Mouse (Mus musculus): ENCODE data around the gene Slc1a5.

Gene Slc1a5

DNA sequence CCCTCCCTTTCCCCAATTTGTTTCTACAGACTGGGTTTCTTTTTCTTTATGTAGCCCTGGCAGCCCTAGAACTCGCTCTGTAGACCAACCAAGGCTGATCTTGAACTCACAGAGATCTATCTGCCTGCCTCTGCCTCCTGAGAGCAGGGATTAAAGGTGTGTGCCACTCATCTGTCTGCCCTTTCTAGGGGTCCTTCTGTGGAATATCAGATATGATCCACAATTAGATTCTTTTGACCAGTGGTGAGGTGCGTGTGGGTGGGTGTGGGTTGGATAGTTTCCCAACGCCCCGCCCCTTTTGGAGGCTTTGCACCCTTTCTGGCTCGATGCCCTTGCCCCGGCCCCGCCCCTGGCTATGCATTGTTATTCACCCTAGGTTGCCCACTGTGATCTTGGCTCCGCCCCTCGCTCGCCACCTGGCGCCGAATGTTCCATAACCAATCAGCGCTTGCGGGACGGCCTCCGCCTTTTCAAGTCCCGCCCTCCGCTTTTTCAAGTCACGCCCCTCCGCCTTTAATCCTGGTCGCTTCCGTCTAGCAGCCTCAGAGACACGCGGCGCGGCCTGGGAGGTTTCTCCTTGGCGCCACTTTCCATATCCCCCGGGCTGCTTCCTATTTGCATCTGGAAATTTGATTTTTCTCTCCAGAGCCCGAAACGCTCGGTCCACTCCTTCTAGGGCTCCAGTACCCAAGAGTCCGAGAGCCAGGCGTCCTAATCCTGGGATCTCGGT, at the start of gene Slc1a5:
TSS of gene Slc1a5 (plus strand) at position 516 of the 730 bp plus-strand sequence.
- no peak for ATAC-seq (ENCODE audit: insufficient number of reproducible peaks, low FRiP score, low TSS enrichment)

DNA sequence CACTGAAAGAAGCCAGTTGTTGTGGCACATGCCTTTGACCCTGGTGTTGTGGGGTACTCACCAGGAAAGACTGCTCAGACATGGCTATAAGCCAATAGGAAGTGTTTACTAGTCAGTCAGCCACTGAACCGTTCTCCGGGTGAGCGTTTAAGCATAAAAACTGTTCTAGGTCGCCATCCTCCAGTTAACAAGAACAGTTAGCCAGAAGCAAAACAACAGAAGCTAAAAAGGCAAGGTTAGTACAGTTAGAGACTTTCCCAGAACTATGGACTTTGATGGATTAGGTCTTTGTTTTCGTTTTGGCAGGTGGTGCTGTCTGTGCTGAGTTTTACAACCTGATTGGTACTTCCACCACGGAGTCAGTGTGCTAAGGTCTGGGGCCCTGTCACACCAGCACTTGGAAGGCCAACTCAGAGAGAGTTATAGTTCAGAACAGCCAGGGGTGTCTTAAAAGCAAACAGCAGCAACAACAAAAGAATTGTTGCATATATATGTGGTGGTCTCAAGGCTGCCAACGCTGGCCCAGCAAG, 49.2 kb upstream of the Slc1a5 start:
- no peak for ATAC-seq (ENCODE audit: insufficient number of reproducible peaks, low FRiP score, low TSS enrichment)

DNA sequence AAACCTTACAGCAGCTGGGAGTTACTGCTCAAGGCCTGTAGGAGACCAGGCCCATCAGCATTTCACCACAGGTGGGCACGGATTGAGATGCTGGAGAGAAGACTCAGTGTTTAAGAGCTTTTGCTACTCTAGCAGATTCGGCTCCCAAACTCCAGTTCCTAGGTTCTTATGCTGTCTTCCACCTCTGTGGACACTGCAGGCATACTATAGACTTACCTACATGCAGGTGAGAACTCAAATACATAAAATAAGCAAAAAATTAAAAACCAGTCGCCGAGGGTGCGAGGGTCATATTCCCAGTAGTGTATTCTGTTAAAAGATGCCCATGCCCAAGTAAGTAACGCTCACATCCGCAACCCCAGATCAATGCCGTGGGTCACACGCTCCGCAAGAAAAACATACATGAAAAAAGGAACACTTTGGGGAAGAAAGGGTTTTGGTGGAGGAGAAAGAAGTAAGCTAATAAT, 43.5 kb upstream of the Slc1a5 start:
- ATAC-seq (ENCODE audit: insufficient number of reproducible peaks, low FRiP score, low TSS enrichment) = no peak

DNA sequence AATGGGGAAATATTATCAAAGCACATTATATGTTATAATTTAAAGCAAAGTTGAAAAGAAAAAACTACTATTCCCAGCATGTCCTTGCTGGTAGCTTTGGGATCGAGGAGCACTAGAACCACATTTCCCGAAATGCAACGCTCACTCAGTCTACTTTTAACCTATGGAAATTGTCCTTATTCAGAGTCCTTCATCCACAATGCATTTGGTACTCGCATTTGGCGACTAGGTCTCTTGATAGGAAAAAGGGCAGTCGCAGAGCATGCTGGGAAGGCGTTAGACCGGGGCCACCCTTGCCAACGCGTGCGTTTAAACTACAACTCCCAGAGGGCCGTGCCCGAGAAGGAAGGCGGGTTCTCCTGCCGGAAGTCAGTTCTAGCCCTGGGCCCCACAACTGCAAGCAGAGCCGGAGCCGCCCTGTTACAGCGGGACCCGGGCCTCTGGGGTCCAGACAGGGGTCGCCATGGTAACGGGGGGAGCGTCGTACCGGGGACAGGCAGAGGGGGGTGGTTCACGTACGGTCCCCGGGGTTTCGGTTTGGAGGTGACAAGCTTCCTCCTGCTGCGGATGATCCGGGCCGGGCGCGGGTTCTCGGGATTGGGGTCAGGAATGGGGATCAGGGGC, 43.0 kb upstream of the Slc1a5 start, which contains the start of gene Ap2s1:
TSS of gene Ap2s1 (plus strand) at position 338 of the 624 bp plus-strand sequence.
- peak; percentile 94 for ATAC-seq (ENCODE audit: insufficient number of reproducible peaks, low FRiP score, low TSS enrichment)

DNA sequence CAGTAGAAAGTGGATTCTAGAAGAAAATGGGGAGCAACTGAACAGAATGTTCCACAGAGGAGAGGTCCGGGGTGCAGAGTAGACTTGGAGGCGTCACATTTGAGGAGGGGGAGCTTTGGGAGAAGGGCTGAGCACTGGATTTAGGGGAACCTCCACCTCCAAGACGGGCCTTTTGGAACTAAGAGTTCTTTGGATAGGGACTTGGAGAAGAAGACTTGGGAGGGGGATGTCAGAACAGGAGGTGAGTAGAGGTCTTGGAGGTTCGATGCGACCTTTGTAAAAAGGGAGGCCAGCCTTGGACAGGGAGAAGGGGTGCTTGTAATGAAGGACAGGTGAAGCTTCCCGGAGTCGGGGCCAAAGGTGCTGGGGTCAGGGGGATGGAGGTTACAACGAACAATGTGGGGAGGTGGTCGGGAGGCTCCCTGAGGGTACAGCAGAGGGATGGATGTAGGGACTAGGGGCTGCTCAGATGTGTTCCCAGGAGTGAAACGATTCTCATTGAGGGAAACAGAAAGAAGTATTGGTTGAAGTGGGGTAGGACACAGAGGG, 42.0 kb upstream of the Slc1a5 start:
- ATAC-seq (ENCODE audit: insufficient number of reproducible peaks, low FRiP score, low TSS enrichment) = no peak

DNA sequence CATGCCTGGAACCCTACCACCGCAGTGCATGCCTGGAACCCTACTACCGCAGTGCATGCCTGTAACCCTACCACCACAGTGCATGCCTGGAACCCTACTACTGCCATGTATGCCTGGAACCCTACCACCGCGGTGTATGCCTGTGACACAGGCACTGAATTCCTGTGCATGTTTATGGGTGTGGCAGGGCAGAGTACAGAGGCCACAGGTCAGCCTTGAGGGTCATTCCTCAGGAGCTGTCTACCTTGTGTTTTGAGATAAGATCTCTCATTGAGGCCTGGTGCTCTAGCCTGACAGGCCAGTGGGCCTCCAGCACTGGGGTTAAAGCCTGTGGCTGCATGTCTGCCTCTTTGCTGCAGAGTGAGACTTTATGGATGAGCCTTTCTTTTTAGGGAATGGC, 35.8 kb upstream of the Slc1a5 start:
- no peak for ATAC-seq (ENCODE audit: insufficient number of reproducible peaks, low FRiP score, low TSS enrichment)

DNA sequence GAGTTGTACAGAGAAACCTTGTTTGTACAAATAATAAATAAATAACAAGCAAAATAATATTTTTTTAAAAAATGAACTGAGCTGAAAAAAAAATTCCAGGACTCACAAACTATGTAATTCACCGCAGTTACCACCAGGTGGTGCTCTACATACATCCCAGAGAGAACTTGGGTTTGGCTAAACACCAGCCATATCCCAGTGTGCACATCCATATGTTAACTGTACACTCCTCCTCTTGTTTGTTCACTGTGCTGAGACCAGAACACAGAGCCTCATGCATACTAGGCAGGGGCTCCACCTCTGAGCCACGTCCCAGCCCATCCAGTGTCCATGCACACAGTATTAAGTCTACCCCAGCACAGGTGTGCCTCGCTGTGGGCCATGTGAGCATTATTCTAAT, 35.0 kb upstream of the Slc1a5 start:
- ATAC-seq (ENCODE audit: insufficient number of reproducible peaks, low FRiP score, low TSS enrichment) = no peak

DNA sequence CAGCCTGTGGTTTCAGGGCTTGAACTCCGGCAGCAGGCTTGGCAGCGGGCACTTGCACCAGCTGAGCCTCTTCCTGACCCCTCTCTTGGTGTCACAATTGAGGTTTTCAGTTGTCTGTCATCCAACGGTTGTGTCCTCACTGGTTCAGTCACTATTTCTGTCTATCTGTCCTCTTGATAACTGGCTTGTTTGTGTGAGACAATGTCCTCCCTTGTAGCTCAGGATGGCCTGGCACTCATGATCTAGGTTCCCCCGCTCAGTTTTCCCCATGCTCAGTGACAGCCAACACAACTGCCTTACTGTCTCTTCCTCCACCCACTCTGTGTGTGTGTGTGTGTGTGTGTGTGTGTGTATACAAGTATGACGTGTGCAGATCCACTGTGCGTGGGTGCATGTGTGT, 33.5 kb upstream of the Slc1a5 start:
- no peak for ATAC-seq (ENCODE audit: insufficient number of reproducible peaks, low FRiP score, low TSS enrichment)

DNA sequence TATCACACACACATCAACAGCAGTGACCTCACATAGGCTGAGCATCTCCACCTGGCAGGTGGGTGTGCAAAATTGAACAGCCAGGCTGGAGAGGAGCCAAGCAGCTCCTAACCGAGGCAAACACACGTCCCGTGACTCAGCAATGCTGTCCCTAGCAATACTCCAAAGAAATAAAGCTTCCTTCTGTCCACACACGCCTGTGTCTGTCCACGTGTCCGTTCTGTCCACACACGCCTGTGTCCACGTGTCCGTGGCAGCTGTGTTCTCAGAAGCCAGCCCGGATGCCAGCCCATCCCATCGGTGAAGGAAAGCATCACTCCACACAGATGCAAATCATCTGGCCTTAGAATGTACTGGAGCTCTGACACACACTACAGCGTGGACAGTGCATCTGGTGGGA, 29.1 kb upstream of the Slc1a5 start:
- no peak for ATAC-seq (ENCODE audit: insufficient number of reproducible peaks, low FRiP score, low TSS enrichment)

DNA sequence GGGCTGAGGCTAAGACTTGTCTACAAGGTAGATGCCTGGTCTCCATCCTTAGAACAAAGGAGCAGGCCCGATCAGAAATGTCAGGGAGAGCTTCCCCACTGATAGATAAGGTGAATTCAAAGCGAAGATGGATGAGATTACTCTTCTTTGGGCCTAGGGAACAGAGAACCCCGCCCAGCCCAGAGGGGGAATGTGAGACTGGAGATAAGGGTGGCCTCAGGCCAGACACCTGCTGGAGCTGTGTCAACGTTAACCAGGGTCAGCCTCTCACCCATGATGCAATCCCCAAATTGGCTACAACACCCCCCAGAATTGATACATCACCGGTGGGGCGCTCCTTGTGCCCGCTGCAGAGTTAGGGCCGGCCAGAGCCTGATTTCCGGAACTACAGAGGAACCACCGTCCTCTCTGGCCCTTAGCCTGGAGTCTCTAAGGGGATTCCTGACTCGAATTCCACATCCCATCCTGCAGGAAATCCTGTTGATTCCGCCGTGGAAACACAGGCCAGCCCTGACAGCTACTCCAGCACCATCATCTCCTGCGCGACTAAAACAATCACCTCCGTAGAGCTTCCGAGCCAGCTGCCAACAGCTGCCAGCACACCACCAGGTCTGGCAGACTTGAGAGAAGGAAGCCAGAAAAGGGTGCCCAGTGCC, 25.6 kb upstream of the Slc1a5 start:
- ATAC-seq (ENCODE audit: insufficient number of reproducible peaks, low FRiP score, low TSS enrichment) = no peak

DNA sequence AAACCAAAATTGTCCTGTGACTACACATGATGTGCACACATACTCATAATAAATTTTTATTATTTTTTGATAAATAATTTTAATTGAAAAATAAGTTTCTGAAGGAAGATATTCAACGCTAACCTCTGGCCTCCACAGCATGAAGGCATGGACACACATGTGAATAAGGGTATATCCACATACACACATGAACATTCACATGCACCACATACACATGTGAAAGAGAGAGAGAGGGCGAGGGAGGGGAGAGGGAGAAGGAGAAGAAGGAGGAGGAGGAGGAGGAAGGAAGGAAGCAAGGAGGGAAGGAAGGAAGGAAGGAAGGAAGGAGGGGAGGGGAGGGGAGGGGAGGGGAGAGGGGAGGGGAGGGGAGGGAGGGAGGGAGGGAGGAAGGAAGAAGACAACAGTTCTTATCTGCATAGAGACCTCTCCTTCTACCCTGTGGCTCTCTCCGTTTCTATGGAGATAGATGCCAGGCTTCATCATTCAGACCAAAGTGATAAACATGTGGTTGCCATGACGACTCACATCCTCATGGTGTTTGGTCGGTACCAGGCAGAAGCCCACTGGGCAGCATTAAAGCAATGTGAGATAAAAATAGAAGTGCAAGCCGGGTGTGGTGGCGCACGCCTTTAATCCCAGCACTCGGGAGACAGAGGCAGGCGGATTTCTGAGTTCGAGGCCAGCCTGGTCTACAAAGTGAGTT, 22.1 kb upstream of the Slc1a5 start:
- no peak for ATAC-seq (ENCODE audit: insufficient number of reproducible peaks, low FRiP score, low TSS enrichment)

DNA sequence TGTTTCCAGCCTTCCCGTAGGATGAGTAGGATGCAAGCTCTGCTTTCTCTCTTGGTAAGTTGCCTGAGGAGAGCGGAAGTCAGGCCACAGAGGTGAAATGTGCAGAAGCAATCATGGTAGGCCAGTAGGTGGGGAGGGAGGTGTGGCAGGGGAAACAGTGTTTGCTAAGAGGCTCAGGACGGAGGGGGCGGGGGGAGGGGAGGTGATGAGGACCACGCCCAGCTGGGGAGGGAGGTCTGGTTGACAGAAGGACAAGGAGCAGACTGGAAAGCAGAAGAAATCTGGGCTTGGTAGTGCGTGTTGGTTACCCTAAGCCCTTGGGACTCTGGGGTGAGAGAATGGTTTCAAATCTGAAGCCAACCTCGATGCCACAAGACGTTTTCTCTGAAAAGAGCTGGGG, 20.8 kb upstream of the Slc1a5 start:
- ATAC-seq (ENCODE audit: insufficient number of reproducible peaks, low FRiP score, low TSS enrichment) = no peak

DNA sequence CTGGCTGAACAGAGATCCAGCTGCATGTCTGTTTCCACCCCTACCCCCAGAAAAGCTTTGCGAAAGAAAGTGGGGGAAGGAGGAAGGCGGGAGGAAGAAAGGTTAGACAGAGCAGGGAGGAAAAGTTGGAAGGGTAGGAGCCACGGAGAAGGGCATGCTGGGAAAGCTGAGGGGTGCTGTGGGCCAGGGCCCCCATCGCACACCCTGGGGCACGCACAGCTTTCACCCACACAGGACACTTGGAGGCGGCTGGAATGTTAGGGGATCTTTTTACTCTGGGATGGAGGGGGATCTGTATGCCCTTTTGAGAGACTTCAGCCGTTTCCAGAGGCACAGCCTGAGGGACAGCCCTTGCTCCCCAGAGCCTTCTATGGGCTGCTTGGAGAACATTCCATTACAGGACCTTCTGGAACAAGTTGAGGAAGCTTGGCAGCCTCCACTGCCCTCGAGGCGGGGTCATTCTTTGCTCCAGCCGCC, 20.1 kb upstream of the Slc1a5 start:
- no peak for ATAC-seq (ENCODE audit: insufficient number of reproducible peaks, low FRiP score, low TSS enrichment)

DNA sequence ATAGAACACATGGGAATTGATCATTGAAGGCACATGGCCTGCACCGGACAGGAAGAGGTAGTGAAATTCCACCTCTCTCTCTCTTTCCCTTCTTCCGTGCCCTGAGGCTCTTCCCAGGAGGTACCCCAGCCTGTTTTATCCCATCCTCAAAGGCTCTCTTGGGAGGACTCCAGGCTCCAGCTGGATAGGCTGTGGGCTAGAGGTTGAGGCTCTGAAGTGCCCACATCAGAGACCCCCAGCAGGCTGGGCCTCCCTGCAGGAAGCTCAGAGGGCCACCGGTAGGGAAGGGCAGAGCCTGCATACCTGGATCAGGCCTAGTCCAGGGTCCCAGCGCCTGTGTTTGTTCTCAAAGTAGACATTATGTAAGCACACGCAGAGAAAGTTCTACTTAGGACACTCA, 19.5 kb upstream of the Slc1a5 start:
- no peak for ATAC-seq (ENCODE audit: insufficient number of reproducible peaks, low FRiP score, low TSS enrichment)

DNA sequence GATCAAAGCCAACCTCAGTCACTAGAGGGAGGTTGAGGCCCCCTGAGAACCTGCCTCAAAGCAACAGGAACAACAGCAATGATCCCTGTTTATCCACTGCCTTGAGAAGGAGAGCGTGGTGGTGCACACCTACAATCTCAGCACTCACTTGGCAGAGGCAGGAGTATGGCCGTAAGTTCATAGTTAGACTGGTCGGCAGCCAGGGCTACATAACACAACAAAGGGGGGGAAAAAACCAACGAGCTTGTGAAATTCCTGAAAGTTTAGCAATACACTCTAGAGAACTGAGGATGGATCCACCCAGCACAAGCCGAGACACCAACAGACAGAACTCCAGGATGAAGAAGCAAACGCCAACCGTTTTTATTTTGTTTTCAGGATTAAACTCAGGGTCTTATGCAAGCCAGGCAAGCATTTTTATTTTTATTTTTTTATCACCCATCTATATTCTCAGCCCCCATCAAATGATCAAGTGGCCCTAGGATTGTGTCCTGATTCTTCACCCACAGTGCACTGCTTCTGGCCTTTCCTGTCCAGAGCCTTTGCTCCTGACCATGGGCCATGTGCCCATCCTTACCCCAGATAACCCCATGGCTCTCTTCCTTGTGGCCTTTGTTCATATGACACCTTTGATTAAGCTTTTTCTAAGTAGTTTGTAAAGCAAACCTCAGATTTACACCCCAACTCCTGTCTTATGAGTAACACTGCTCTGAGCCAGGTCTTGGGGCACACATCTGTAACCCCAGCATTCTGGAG, 17.5 kb upstream of the Slc1a5 start:
- no peak for ATAC-seq (ENCODE audit: insufficient number of reproducible peaks, low FRiP score, low TSS enrichment)

DNA sequence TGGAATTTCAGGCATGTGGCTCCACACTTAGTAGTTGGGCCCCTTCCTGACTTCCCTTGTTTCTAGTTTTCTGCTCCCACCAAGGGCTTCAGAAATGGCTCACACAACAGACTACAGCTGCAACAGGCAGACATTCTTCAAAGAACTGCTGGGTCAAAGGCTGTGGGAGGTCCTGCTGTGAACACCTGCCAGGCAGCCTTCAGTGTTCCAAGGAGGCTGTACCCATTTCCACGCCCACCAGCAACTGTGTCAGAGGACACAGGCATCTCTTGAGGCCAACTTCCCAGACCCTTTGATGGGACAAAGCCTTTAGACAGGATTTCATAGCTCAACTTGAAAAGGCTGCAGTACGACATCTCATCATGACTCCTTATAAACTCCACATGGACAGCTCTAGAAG, 14.7 kb upstream of the Slc1a5 start:
- ATAC-seq (ENCODE audit: insufficient number of reproducible peaks, low FRiP score, low TSS enrichment) = no peak

DNA sequence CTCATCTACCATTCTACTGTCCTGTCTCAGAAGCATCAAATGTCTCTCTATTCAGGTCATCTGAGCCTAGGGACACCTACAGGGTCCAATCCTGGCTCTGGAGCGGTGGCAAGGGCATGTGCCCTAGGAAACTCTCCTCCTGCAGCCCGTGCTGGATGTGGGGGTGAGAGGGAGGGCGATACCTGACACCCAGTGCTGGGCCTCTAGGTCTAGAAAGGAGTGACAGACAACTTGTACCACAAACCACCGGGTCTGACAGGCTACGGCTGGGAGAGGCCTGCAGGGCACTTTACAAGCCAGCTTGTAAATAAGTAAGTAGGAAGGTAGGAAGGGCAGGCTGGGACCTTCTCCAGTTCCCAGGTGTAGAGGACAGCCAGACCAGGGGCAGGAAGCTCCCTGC, 5.3 kb upstream of the Slc1a5 start:
- ATAC-seq (ENCODE audit: insufficient number of reproducible peaks, low FRiP score, low TSS enrichment) = no peak

DNA sequence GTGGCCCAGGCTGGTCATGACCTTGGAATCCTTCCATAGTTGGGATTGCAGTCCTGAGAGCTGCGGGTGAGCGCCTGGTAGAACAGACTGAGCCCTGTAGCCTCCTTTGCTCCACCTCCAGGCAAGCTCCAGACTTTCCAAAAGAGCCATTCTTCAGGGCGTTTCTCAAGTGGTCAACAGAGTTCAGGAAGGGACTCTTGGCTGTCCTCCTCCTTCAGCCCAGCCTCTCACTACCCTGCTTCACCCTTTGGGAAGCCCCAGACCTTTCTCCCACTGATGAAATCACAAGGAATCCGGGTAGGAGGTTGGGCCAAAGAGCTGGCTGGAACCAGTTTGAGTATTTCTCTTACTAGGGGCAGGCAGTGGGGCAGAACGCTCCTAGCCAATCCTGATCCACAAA, 1.1 kb upstream of the Slc1a5 start:
- ATAC-seq (ENCODE audit: insufficient number of reproducible peaks, low FRiP score, low TSS enrichment) = no peak

DNA sequence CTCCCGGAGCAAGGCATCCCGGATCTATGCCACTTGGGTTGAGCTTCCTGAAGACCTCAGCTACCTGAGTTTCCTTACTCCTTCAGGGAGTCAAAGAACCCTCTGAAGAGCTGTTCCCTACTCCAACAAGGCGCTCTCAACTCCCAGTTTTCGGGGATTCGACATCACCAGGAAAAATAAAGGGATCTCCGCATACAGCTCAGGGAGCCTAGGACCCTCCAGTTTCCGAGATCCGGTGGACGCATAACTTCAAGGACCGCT, 345 bp downstream of the Slc1a5 start:
- no peak for ATAC-seq (ENCODE audit: insufficient number of reproducible peaks, low FRiP score, low TSS enrichment)

Measured in cerebellum, adult (tissue).